8 mouse cellular contexts compared by ENCODE assay signal in genomic region chr9:79109611-79110010, GRCm38 (mm10).
DNase-seq lines count a peak whose midpoint lies in the region; TF ChIP-seq lines count a peak whose summit lies in the region.
"Had no signal": no experiment of that assay in that cellular context is flagged by ENCODE, and none has a peak within 500 bp of the region (broad histone marks: within the 10 kb centered on the region; RNA-seq: fewer than 3 reads in every experiment).

No protein-coding gene starts in this region.

- H3K9me3 ChIP-seq in ES-E14 (ENCODE audit: control insufficient read depth, insufficient read depth, low read depth, low read length): no peaks in the 10 kb centered on the region
- H3K9me3 ChIP-seq: heart, embryonic 13.5 days had no signal

- H3K4me1 ChIP-seq in ES-E14 (ENCODE audit: control insufficient read depth in 2 of 2, insufficient read depth in 2 of 2, low read length in 2 of 2, poor library complexity in 1 of 2): no peaks in the 10 kb centered on the region
- H3K4me1 ChIP-seq: heart, embryonic 13.5 days had no signal

- in situ Hi-C loops in ES-E14 (cut with MboI; ENCODE audit: low sequenced_read_pairs in 2 of 2, unreplicated experiment in 2 of 2): no loop called here

- H3K4me3 ChIP-seq in ES-E14 (ENCODE audit: insufficient read depth in 1 of 2, low read depth in 1 of 2, low read length in 2 of 2, poor library complexity in 1 of 2, severe bottlenecking in 1 of 2): no peak overlapping the region
- H3K4me3 ChIP-seq: heart, embryonic 13.5 days had no signal

- no peak overlapping the region for H3K9ac ChIP-seq in ES-E14 (ENCODE audit: insufficient read depth, low read depth, low read length, poor library complexity, severe bottlenecking)
- H3K9ac ChIP-seq: heart, embryonic 13.5 days had no signal

- DNase-seq in layer of hippocampus, adult 11-12 months (ENCODE audit: low spot score): peak; percentile 17
- DNase-seq in layer of hippocampus, adult 8-10 months (ENCODE audit: low spot score in 2 of 2): no peak
- no peak for DNase-seq in ES-E14 (ENCODE audit: low read depth, low spot score)
- DNase-seq in cerebellum, adult 9-10 months: peak; percentile 31
- peak; percentile 17 for DNase-seq in kidney, postnatal 10 days
- DNase-seq in yolk sac, embryonic 10.5 days (ENCODE audit: low spot score): no peak
- no peak for DNase-seq in adrenal gland, adult 18-20 months (ENCODE audit: low spot score in 2 of 2)

- no peak overlapping the region for H3K27ac ChIP-seq in ES-E14 (ENCODE audit: insufficient read depth, low read depth, low read length, poor library complexity, severe bottlenecking)
- H3K27ac ChIP-seq: heart, embryonic 13.5 days had no signal

- H3K36me3 ChIP-seq in ES-E14 (ENCODE audit: control insufficient read depth, insufficient read depth, low read length, poor library complexity, severe bottlenecking): no peaks in the 10 kb centered on the region
- H3K36me3 ChIP-seq: heart, embryonic 13.5 days had no signal

TF ChIP-seq in ES-E14, 5 proteins besides CTCF, POLR2A, EP300 and RAD21:
- TF ChIP-seq CHD2 (IDR thresholded peaks at IDR 0.05; ENCODE audit: low read depth, low read length) (no peak), ZC3H11A (IDR thresholded peaks at IDR 0.05; ENCODE audit: borderline replicate concordance, low read depth, low read length) (0 out of 2 replicates have a peak, but pooled peaks have one; percentile 2)

Comparison
In these comparisons a context has a peak if more than half of its experiments do, and no peak if none do; other contexts are left out.
1. DNase-seq: peak in layer of hippocampus, adult 11-12 months (single experiment), cerebellum, adult 9-10 months (single experiment) and kidney, postnatal 10 days (single experiment); none in layer of hippocampus, adult 8-10 months (0 of 2), ES-E14 (single experiment), yolk sac, embryonic 10.5 days (single experiment) and adrenal gland, adult 18-20 months (0 of 2).